Mouse (Mus musculus): Measurements from ENCODE around the gene Deaf1.

The Deaf1 gene

DNA sequence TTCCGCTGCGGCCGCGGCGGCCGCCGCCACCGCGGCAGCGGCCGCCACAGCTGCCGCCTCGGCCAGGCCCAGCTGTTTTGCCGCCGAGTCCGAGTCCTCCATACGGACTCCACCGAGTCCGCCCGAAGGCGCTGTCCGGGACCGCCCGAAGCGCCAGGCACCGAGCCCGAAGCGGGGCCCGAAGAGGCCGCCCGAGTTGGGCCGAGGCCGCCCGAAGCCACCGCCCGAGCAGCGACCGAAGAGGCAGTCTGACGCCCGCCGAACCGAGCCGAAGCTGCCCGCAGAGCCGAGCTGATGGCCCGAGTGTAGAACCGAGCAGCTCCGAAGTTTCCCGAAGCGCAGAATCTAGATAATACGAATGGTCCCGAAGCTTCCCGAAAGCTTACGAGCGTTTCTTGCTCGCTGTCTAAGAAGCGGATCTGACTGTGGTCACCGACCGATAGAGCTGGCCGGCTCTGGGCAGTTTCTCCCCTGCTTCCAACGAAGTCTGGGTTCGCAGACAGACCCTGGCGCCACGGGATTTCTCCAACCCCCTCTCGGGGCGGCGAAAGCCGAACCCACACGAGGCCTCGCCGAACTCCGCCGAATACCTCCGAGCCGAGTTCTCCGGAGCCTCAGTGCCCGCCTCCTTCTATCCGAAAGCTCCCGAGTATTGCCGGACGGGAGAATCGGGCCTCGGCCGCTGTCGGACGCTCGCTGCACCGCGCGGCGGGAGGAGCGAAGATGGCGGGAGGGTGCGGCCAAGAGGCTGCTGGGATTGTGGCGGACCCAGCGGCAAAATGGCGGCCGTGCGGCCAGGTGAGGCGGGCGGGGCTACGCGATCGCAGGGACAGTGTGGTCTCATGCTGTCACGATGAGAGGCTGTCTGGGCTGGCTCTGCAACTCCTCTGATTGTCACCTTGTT, at the start of gene Deaf1, which contains the start of gene Tmem80:
Deaf1 (minus strand) TSS at position 222 of the 904 bp plus-strand sequence.
Tmem80 (plus strand) TSS at position 271 of the 904 bp plus-strand sequence.
- peak; percentile 96 for DNase-seq (ENCODE audit: low read depth, low spot score)

DNA sequence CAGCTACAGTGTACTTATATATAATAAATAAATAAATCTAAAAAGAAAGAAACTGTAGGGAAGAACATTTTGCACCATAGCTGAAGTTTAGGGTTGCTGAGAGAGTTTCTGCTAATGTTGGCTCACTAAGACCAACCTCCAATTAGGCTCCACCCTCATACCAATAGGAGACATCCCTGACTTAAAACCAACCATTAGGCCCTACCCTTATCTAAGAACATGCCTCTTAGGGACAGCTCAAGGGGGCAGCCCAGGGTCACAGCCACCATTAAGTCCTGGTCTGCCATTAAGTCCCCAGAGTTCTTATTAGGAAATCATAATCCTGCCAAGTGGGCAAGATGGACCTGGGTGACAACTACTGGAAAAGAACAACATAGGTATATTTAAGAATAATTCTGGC, 46.9 kb upstream of the Deaf1 start:
- DNase-seq (ENCODE audit: low read depth, low spot score): no peak

GRCm38 (mm10) chr7:141373611-141374010, 46.1 kb upstream of the Deaf1 start:
- no peak for DNase-seq (ENCODE audit: low read depth, low spot score)

DNA sequence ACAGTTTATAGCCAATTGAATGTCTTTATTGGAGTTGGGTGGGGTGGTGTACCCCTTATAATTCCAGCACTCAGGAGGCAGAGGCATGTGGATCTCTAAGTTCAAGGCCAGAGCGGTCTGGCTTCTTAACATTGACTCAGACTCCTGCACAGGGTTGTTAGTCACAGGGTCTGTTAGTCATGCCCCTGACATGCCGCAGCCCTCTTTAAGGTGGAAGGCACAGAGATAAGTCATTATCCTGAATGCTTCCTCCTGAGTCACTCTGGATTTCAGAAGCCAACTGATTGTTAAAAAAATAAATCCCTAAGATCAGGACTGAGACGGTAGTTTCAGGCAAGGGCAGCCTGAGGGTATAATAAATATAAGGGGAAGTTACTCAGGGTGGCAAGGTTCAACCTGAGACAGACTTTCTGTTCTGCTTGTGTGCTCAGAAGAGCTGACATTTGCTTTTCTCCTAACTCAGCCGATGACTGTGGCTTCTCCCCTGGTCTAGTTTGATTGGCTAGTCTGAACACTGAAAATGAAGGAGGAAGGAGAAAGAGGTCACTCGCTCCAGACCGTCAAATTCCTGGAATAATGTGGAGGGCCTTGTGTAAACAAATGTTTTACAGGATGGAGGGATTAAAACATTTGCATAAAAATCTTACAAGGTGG, 44.6 kb upstream of the Deaf1 start:
- DNase-seq (ENCODE audit: low read depth, low spot score): no peak

- DNase-seq (ENCODE audit: low read depth, low spot score): no peak
These were observed 42.4 kb upstream of the Deaf1 start for GRCm38 (mm10) chr7:141369918-141370317.

DNA sequence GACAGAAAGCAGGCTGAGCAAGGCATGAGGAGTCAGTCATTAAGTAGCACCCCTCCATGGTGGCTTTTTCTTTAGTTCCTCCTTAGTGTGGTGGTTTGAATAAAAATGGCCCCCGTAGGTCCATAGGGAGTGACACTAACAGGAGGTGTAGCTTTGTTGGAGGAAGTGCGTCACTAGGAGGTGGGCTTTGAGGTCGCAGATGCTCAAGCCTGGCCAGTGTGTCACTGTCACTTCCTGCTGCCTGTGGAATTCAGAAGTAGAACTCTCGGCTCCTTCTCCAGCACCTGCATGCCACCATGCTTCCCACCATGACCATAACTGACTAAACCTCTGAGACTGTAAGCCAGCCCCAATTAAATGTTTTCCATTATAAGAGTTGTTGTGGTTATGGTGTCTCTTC, 39.9 kb upstream of the Deaf1 start:
- no peak for DNase-seq (ENCODE audit: low read depth, low spot score)

- no peak for DNase-seq (ENCODE audit: low read depth, low spot score)
These were observed 37.6 kb upstream of the Deaf1 start for GRCm38 (mm10) chr7:141365049-141365445.

DNA sequence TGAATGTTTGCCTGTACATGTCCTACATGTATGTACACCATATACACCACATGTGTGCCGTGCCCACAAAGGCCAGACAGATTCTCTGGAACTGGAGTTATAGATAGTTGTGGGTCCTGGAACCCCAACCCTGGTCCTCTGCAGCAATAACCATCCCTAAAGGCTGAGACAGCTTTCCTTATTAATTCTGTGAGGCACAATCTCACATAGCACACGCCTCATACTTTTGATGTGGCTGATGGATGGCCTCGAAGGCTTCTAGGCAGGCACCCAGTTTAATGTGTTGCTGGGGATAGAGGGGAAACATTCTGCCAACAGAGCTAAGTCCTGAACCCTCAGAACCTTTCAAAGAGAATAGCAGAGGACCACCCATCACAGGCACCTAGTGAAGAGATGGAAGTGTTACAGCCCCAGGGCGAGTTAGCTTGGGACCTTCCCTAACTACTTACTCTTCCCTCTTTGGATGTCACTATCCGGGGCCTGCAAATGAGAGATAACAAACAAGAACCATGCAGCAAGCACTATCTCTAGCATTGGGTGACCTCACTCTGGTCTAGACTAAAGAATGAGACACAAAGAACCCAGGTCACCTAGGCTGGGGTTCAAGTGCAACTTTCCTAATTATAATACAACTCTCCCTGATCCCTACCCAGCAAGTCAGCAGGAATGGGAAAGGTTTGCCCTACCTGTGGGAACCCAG, 37.0 kb upstream of the Deaf1 start:
- no peak for DNase-seq (ENCODE audit: low read depth, low spot score)

- no peak for DNase-seq (ENCODE audit: low read depth, low spot score)
These were observed 36.2 kb upstream of the Deaf1 start for GRCm38 (mm10) chr7:141363752-141364125.

DNA sequence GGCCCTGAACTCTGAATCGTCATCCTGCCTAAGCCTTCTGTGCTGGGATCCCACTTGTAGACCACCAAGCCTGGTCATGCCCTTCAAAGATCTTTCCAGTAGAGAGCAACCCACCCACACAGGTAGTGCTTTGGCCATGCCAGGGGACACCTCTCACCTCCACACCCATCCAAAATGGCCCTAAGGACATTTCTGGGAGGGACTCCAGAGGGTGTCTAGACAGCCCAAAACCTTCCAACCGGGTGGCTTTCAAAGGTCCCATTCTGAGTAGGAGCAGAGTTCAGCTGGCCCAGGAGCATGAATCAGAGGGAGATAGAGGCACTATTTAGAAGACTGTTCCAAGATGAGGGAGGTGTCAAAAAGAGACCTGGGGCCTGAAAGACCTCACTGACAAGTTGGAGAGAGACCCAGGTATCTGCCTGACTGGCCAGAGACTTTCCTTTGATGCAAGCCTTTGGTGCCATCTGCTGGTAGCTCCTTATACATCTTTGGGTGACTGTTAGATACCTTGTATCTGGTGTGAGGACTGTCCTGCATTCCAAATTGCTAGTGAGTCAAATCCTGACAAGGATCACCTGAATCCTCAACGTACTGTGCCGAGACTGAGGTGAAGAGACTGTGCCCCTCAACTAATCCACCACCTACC, 35.7 kb upstream of the Deaf1 start:
- peak; percentile 22 for DNase-seq (ENCODE audit: low read depth, low spot score)

DNA sequence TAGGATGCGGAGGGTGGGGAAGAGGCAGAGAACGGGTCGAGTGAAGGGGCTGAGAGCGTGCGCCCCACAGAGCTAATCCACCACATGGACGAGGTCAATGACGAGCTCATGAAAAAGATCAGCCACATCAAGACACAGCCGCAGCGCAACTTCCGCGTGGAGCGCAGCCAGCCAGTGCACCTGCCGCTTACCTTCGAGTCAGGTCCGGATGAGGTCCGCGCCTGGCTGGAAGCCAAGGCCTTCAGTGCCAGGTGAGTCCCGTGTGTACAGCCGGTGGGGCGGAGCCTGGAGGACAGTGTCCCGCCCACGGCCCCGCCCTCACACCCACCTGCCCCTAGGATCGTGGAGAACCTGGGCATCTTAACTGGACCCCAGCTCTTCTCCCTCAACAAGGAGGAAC, 34.0 kb upstream of the Deaf1 start:
- no peak for DNase-seq (ENCODE audit: low read depth, low spot score)

DNA sequence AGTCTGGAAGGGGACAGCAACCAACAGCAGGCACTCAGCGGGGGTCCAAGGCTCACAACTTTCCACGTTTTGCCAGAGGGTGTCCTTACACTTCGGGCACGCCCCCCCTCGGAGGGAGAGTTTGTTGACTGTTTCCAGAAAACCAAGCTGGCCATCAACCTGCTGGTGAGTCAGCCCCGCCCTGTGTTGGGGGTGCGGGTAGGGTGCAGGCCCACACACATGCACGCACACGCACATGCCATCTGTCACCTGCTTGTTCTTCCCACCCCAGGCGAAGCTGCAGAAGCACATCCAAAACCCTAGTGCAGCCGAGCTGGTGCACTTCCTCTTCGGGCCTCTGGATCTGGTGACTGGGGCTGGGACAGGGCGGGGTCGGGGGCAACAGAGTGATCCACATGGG, 29.5 kb upstream of the Deaf1 start:
- no peak for DNase-seq (ENCODE audit: low read depth, low spot score)

GRCm38 (mm10) chr7:141355626-141356326, 28.3 kb upstream of the Deaf1 start:
- no peak for DNase-seq (ENCODE audit: low read depth, low spot score)

DNA sequence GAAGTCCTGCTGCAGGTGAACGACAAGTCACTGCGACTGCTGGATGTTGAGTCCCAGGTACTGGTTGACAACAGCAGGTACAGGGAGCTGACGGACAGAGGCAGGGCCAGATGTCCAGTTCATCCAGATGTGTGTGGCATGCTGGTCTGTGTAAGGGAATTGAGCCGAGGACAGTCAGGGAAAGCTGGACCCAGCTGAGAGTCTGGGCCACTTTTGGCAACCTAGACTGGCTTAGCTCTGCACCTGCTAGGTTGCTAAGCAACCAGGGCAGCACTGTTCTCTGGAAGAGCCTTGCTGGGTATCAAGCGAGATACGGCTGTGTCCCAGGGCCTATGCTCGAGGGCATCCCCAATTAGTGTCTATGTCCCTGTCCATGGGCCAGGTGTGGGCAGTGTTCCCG, 27.6 kb upstream of the Deaf1 start:
- DNase-seq (ENCODE audit: low read depth, low spot score): no peak

DNA sequence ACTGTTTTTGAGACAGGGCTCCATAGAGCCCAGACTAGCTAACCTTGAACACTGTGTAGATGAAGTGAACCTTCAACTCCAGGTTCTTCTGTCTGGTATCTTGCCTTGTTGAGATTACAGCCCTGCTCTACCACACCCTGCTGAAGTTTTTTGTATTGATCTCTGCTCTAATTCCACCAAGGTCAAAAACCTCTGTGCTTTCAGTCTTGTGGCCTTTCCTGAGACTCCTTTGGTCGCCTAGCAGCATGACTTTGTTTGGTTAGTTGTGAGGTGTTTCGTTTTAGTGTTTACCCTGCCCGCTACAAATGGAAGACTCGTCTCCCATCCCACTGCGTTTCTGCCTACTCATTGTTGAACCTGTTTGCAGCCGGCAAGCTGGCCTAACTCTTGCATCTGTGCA, 23.6 kb upstream of the Deaf1 start:
- DNase-seq (ENCODE audit: low read depth, low spot score): no peak

DNA sequence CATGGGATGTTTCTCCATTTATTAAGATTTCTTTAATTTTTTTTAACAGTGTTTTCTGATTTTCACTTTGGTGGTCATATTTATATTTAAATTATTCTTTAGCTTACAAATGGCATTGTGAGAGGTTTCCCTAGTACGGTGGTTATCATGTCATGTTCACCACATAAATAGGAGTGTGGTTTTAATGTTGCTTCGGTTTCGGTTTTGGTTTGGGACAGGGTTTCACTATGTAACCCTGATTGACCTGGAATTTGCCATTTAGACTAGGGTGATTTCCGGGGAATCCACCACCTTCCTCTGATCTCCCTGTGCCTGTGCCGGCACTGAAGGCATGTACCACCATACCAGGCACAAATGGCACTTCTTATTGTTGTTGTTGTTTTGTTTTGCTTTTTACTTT, 17.3 kb upstream of the Deaf1 start:
- DNase-seq (ENCODE audit: low read depth, low spot score): no peak

DNA sequence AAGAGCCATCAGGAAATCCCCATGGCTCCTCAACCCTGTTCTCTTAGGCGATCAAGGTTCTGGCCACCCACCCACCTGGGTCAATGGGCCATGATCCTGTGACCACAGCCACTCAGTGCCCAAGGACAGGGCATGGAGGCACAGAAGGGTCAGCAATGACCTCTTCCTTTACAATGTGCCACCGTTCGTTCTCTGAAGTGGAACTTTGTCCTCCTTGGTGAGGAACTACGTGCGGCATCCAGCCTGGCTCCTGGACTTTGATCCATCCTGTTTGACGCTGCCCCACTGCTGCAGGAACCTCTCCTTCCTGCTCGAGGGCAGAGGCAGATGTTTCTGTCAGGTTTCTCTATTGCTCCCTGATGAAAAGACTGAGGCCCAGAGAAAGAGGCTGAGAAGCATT, 16.2 kb upstream of the Deaf1 start:
- DNase-seq (ENCODE audit: low read depth, low spot score): no peak

DNA sequence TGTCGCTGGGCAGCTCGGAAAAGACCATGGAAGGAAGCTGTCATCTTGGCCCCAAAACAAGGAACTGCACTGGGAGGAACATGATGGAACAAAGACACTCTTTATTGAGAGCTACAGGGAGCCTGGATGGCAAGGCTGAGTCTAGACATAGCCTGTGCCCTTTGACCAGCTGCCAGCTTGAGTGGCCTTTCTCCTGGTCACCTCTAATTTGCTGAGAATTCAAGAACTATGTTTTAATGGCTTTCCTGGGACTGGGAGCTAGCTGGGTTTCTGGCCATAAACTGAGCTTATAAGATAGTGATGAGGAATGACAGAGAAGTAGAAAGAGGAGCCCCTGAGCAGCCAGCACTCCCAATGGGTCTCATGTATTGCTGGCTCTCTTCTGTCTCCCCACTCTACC, 15.7 kb upstream of the Deaf1 start:
- no peak for DNase-seq (ENCODE audit: low read depth, low spot score)

- DNase-seq (ENCODE audit: low read depth, low spot score): no peak
These were observed 14.3 kb upstream of the Deaf1 start for GRCm38 (mm10) chr7:141341689-141342226.

DNA sequence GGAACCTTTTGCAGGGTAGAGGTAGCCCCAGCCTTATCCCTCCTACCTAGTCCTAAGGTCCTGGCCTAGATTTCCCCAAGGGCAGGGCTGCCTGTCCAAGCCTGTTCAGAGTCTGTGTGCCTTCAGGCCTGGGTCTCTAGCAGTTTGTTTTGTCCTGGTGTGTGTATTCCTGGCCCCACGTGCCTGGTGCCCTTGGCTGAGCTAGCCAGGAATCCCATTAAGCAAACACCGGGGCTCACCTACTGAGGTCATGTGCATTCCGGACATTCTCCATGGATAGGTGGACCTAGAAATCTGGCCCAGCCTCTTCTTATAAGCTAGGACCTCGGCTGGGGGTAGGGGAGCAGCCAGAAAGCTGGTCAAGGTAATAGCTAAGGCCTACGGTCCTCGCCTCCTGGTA, 13.0 kb upstream of the Deaf1 start:
- no peak for DNase-seq (ENCODE audit: low read depth, low spot score)

GRCm38 (mm10) chr7:141340023-141340422, 12.5 kb upstream of the Deaf1 start:
- no peak for DNase-seq (ENCODE audit: low read depth, low spot score)

Data from brain, embryonic 18.5 days (tissue).